Mouse (Mus musculus): ENCODE data around the gene Agxt2.

DNA sequence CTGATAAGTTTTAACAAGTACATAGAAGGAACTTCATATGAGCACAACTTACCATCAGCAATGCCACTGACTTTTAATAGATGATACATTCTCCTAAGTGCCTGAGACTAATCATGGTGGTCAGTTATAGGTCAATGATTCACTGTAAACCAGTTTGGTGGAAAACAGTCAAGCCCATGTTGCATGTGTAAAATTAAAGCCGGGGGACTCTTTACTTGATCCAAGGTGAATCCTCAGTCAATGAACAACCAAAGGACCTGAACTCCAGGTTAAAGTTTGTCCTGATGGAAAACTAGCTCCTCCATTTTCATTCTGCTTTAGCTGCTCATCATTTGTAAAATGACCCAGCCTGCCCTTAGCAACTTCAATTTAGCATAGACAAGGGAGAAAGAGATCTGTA, 25.8 kb upstream of the Agxt2 start:
- no peak for TF ChIP-seq MAX (IDR thresholded peaks at IDR 0.05; ENCODE audit: low read depth)
- TF ChIP-seq USF1 (IDR thresholded peaks at IDR 0.05; ENCODE audit: low read depth) = no peak
- no peak for TF ChIP-seq SRF (IDR thresholded peaks at IDR 0.05; ENCODE audit: control insufficient read depth, insufficient read length, low read depth)
- TF ChIP-seq POLR2A (IDR thresholded peaks at IDR 0.05; ENCODE audit: insufficient read length, low read depth) = no peak
- TF ChIP-seq POLR2AphosphoS2 (IDR thresholded peaks at IDR 0.05; ENCODE audit: insufficient read length, low read depth) = no peak
- no peak for TF ChIP-seq MYOD1 (IDR thresholded peaks at IDR 0.05; ENCODE audit: control insufficient read depth in 1 of 3, insufficient read length in 2 of 3, low read depth in 2 of 3)
